8 mouse cellular contexts compared by ENCODE assay signal in the genomic region with DNA sequence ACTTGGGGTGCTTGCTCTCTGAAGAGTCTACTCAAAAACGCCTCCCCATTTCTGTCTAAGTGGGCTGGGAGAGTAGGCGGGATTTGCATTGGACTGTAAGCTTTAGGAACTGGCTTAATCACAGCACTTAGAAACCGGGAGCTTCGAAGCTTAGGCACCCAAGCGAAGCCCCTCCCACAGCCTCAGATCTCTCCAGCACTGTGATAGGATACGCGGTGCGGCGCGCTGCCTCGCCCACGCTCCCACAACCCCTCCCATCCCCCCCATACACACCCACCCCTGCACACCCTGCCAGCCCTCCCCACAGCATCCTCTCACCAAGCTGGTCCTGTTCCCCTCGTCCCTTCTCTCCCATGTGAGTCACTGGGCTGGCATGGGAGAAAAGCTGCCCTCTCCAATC. TPM values are rescaled to one million over a fixed set of nuclear protein-coding genes. Genes with fewer than 3 reads are reported as not detected.
DNase-seq lines count a peak whose midpoint lies in the region; ATAC-seq and TF ChIP-seq lines count a peak whose summit lies in the region.

No protein-coding gene starts in this region.

- no peak overlapping the region for H3K27ac ChIP-seq in gastrocnemius, adult 2 months
- H3K27ac ChIP-seq in lung, embryonic 16.5 days (ENCODE audit: low read length) = no peak overlapping the region
- H3K27ac ChIP-seq in limb, embryonic 14.5 days (replicated peaks; ENCODE audit: low read depth, low read length) = no peak overlapping the region

- H3K4me1 ChIP-seq in lung, embryonic 16.5 days (replicated peaks; ENCODE audit: control insufficient read depth, insufficient read depth, low read length) = no peaks in the 10 kb centered on the region
- no peaks in the 10 kb centered on the region for H3K4me1 ChIP-seq in limb, embryonic 14.5 days (ENCODE audit: control insufficient read depth, insufficient read depth, low read length)

- ATAC-seq in lung, embryonic 16.5 days (ENCODE audit: low read depth) = peak; percentile 59
- ATAC-seq in limb, embryonic 14.5 days (ENCODE audit: low FRiP score, low read depth) = no peak

- no peak for DNase-seq in gastrocnemius, adult 2 months
- no peak for DNase-seq in gastrocnemius, postnatal 25 days
- no peak for DNase-seq in lung, postnatal 25 days (ENCODE audit: low spot score)
- DNase-seq in limb, embryonic 14.5 days (ENCODE audit: low spot score) = no peak
- peak; percentile 41 for DNase-seq in thymus, postnatal 25 days
- DNase-seq in cerebellum, adult 11 months = no peak
- no peak for DNase-seq in urinary bladder, postnatal 25 days (ENCODE audit: low spot score)

- no peaks in the 10 kb centered on the region for H3K27me3 ChIP-seq in lung, embryonic 16.5 days (ENCODE audit: control insufficient read depth, insufficient read depth, low read depth, low read length)
- no peaks in the 10 kb centered on the region for H3K27me3 ChIP-seq in limb, embryonic 14.5 days (ENCODE audit: control insufficient read depth, insufficient read depth, low read length)

- no peak for TF ChIP-seq POLR2A in limb, embryonic 14.5 days (IDR thresholded peaks at IDR 0.05; ENCODE audit: borderline replicate concordance, extremely low read depth, insufficient read depth, insufficient read length)

- H3K36me3 ChIP-seq in lung, embryonic 16.5 days (ENCODE audit: control insufficient read depth, insufficient read depth, low read length) = no peaks in the 10 kb centered on the region
- no peaks in the 10 kb centered on the region; the same call in 1 of the 2 replicates for H3K36me3 ChIP-seq in limb, embryonic 14.5 days (ENCODE audit: control insufficient read depth, insufficient read depth, low read length)

- peak overlapping the region; percentile 45 for H3K4me3 ChIP-seq in gastrocnemius, adult 2 months
- H3K4me3 ChIP-seq in lung, embryonic 16.5 days (ENCODE audit: low read length) = peak overlapping the region; percentile 3; the same call in 1 of the 2 replicates
- no peak overlapping the region for H3K4me3 ChIP-seq in limb, embryonic 14.5 days (replicated peaks; ENCODE audit: low read length)

- H3K9me3 ChIP-seq in lung, embryonic 16.5 days (ENCODE audit: control insufficient read depth, low read length) = no peaks in the 10 kb centered on the region
- H3K9me3 ChIP-seq in limb, embryonic 14.5 days (ENCODE audit: control insufficient read depth, low read length) = no peaks in the 10 kb centered on the region

- no peak overlapping the region for H3K9ac ChIP-seq in lung, embryonic 16.5 days (ENCODE audit: low read length)
- H3K9ac ChIP-seq in limb, embryonic 14.5 days (ENCODE audit: low read depth, low read length, severe bottlenecking) = no peak overlapping the region

- WGBS in lung, embryonic 16.5 days = 20% methylated on average over 13 of the region's 13 CpGs
- WGBS in limb, embryonic 14.5 days = 16% methylated on average over 13 of the region's 13 CpGs

- intact Hi-C loops in gastrocnemius, adult 2 months (cut with DNase I) = no loop called here

- TF ChIP-seq CTCF in gastrocnemius, adult 2 months (IDR thresholded peaks at IDR 0.05) = no peak

- H3K4me2 ChIP-seq in lung, embryonic 16.5 days (ENCODE audit: low read depth, low read length) = peak overlapping the region; percentile 40
- H3K4me2 ChIP-seq in limb, embryonic 14.5 days (replicated peaks; ENCODE audit: low read depth, low read length, severe bottlenecking) = 0 out of 2 replicates have a peak overlapping the region, but pooled peaks have one; percentile 13

RNA-seq across cellular contexts. Expression of a gene that starts 48.3 kb away (rescaled TPM):
- total RNA-seq in gastrocnemius, adult 2 months (2021) = 10 to 100 TPM; 13.6 to 15.8 TPM
- total RNA-seq in gastrocnemius, postnatal 25 days (2021) = 10 to 100 TPM; 14.1 to 15.4 TPM
- polyA plus RNA-seq in lung, embryonic 16.5 days (2015; fragmentation: Nextera tagmentation; extraction: Ambion mirVana) = 18.7 and 19.8 TPM in 2 replicates
- polyA plus RNA-seq in limb, embryonic 14.5 days (2012; rRNA removed) = 20.7 and 21.2 TPM in 2 replicates
- 31.4 and 31.6 TPM in 2 replicates for polyA plus RNA-seq in limb, embryonic 14.5 days (2014; fragmentation: Nextera tagmentation; extraction: Ambion mirVana)
